Mouse (Mus musculus) spleen, adult 2 months (tissue): Measurements from ENCODE around the gene Cactin.

Experiments used
- CTCF ChIP-seq: fragments of 200-500 bp; IDR thresholded peaks from 2 replicates; pipeline ENCODE4 v1.5.1; 2011; ENCODE audit warnings: mild to moderate bottlenecking, inconsistent platforms; ENCODE audit not compliant: insufficient read depth, insufficient read length, insufficient replicate concordance; ENCODE audit errors: extremely low read depth
- POLR2A ChIP-seq: fragments of 200-500 bp; IDR thresholded peaks from 2 replicates; pipeline ENCODE4 v1.6.1; 2011; ENCODE audit warnings: low read depth, low read length, inconsistent platforms

DNA sequence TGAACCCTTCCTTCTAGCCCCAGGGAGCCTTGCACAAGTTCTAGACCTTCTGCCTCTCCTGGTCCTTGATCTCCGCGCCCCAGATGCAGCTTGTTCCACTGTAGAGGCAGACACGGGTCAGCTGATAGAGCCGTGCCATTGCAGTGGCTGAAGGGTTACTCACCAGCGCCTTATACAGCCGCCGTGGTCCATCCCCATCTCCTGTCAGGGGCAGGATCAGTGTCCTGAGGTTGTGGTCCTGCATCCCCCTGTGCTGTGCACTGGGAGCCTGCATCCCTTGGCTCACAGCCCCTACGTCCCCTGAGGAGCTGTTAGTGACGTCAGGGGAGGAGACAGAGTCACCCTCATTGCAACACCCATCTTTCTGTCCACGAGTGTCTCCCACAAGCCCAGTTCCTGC lies 17.6 kb upstream of the Cactin start:
- TF ChIP-seq POLR2A (no peak), CTCF (no peak)
